Mouse (Mus musculus) skeletal muscle tissue, postnatal 0 days (tissue): ENCODE results near the gene Aunip. TPM values are rescaled to one million over a fixed set of nuclear protein-coding genes. Genes with fewer than 3 reads are reported as not detected.

Source experiments
- microRNA-seq, 2 experiments: library from miRNA; unstranded; fragments of <30 nt; microRNA quantifications; one replicate each; pipeline ENCODE4; 2016
- polyA plus RNA-seq: library from polyadenylated mRNA; unstranded; fragments of >200 nt; fragmentation: Nextera tagmentation; extraction: Ambion mirVana; gene quantifications from 2 replicates; pipeline ENCODE4 v1.2.1, GENCODE M21; 2015

Aunip gene
- polyA plus RNA-seq = 1.0 and 1.9 TPM in 2 replicates

DNA sequence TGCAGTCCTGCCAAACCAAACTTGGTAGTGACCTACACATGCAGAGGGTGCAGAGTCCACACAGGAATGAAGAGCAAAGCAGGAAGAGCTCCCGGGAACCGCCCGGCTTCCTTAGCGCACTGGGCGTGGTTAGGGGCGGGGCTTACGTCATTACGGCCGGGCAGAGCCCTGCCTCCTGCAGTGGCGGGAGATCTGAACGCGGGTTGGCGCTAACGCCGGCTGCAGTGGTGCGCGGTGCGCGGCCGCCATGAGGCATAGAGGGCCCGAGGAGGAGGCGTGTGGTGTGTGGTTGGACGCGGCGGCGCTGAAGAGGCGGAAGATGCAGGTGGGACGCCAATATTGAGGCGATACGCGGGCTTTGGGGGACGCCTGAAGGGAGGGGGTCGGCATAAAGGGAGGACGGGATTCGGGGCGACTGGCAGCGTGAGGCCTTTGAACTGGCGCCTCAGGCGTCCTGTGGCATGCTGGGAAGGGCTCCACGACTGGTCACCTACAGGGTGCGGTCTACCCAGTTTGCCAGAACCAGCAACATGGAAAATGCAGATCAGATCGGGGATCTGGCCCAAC lies at the start of gene Aunip:
Aunip (plus strand) TSS at position 155 of the 567 bp plus-strand sequence.

GRCm38 (mm10) chr4:134468215-134468575 lies 42.6 kb upstream of the Aunip start, which contains the start of gene Stmn1:
Gene Stmn1, plus strand, starts transcription at chr4:134468320.

DNA sequence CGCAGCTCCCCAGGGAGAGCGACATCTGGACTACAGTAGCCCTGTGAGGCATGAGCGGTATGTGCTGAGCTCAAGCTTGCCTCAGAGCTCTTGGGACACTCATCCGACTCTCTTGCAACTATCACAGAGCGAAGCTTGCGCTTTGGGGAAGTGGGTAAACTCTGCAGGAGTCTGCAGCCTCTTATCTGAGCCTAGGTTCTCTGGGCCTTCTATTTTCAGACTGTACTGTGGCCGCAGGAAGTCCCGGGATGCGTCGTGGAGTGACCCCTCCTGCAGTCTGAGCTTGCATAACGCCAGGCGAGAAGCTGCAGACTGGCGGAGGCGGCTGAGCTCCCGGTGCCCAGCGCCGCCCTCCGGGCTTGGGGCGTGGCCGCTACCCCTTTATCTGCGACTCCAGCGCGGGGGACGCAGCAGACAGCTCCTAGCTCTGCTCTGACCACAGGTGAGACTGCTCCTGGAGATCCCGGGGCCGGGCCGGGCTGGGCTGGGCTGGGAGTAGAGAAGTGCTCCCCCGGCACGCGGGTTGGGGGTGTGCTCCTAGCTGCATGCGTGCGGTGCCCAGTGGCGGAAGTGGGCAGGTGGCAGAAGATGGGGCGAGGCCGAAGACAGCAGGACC lies 14.1 kb upstream of the Aunip start, which contains the start of gene Paqr7:
Paqr7 (plus strand) TSS at position 103 of the 616 bp plus-strand sequence.

GRCm38 (mm10) chr4:134534932-134535786 lies 24.4 kb downstream of the Aunip start, which contains the start of gene Mtfr1l:
Gene Mtfr1l, minus strand, starts transcription at chr4:134535387.

DNA sequence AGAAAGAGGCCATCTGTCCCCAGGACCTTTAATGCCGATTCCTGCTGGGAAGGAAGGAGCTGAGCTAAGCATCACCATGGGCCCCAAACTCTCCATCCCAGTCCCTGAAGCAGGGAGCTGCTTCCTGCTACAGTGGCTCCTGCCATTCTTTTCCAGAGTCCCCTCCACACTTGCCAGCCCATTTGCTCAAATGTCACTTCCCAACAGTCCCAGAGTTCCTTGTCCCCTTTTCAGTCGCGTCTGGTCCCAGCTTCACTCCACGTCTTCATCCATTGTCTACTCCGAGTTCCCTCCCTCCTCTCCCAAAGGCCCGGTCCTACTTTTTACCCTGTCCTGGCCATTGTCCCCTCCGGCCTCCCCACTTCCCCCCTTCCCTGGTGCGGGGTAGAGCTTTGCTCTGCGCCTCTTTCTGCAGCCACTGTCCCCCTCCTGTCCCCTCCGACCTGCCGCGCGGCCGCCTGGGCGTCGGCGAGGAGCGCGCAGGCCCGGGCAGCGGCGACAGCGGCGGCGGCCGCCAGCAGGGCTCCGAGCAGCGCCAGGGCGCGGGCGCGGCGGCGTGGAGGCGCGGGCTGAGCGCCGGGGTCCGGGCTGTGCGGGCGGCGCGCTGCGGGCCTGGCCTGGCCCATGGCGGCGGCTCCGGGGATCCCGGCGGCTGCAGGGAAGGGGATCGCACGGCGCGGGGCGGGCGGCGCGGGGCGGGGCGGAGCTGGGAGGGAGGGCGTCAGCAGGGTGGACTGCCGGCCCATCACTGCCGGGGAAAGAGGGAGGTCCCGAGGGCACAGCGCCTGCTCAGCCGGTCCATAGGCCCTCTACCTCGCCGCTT lies 40.9 kb downstream of the Aunip start, which contains the start of gene Selenon:
Selenon (minus strand) TSS at position 673 of the 823 bp plus-strand sequence.

Small RNA genes lying within 50 kb of the gene (microRNA-seq; reads per million reads assigned to microRNA genes)
- 0 reads per million in 2 experiments for gene Gm23634
- gene Mir6403 = 0 reads per million in 2 experiments

Other genes with a start within 250 kb of the Aunip start
- gene Pdik1l, start 223.1 kb upstream of the Aunip start, polyA plus RNA-seq = 5.7 and 5.8 TPM in 2 replicates
- 53.6 and 64.2 TPM in 2 replicates for gene Trim63, start 195.9 kb upstream of the Aunip start, polyA plus RNA-seq
- gene Slc30a2, start 167.8 kb upstream of the Aunip start, polyA plus RNA-seq = 0.33 and 0.44 TPM in 2 replicates
- 2.6 and 2.7 TPM in 2 replicates for gene Extl1, start 127.1 kb upstream of the Aunip start, polyA plus RNA-seq
- 4.2 and 5.4 TPM in 2 replicates for gene Pafah2, start 114.7 kb upstream of the Aunip start, polyA plus RNA-seq
- gene Stmn1, start 42.7 kb upstream of the Aunip start, polyA plus RNA-seq = 236 and 280 TPM in 2 replicates
- 4.5 and 5.3 TPM in 2 replicates for gene Paqr7, start 14.3 kb upstream of the Aunip start, polyA plus RNA-seq
- gene Mtfr1l, start 24.4 kb downstream of the Aunip start, polyA plus RNA-seq = 155 and 156 TPM in 2 replicates
- gene Selenon, start 41.2 kb downstream of the Aunip start, polyA plus RNA-seq = 11.1 and 15.5 TPM in 2 replicates
- 3.2 and 3.6 TPM in 2 replicates for gene Man1c1, start 193.3 kb downstream of the Aunip start, polyA plus RNA-seq